Mouse (Mus musculus): ENCODE results near the gene Pnldc1. TPM values are rescaled to one million over a fixed set of nuclear protein-coding genes. Genes with fewer than 3 reads are reported as not detected.
A peak's percentile ranks its signal among the peaks of the same experiment; 100 is the strongest.

Gene Pnldc1
- polyA plus RNA-seq, 1 experiment from 2014 or later = 2.9 TPM

GRCm38 (mm10) chr17:12846474-12846873 lies 63.6 kb downstream of the Pnldc1 start:
- H3K27ac ChIP-seq (ENCODE audit: low read length) = no peak overlapping the region
- no peak overlapping the region for H3K4me2 ChIP-seq (replicated peaks; ENCODE audit: low read depth, low read length)
- no peak overlapping the region for H3K9ac ChIP-seq (replicated peaks; ENCODE audit: low read depth, low read length)
- peaks cover 4% of the 10 kb centered on the region; the same call in 1 of the 2 replicates for H3K4me1 ChIP-seq (ENCODE audit: control insufficient read depth, insufficient read depth, low read length)
- 63% methylated on average over 5 of the region's 5 CpGs for WGBS
- H3K36me3 ChIP-seq (ENCODE audit: control insufficient read depth, insufficient read depth, low read length) = no peaks in the 10 kb centered on the region
- no peaks in the 10 kb centered on the region for H3K9me3 ChIP-seq (ENCODE audit: control insufficient read depth, low read depth, low read length)
- no peak for ATAC-seq (ENCODE audit: insufficient number of reproducible peaks, insufficient read depth, low FRiP score, low read depth)
- no peak overlapping the region for H3K4me3 ChIP-seq (ENCODE audit: low read depth, low read length)
- H3K27me3 ChIP-seq (ENCODE audit: control insufficient read depth, insufficient read depth, low read length) = no peaks in the 10 kb centered on the region

- H3K9ac ChIP-seq (replicated peaks; ENCODE audit: low read depth, low read length) = no peak overlapping the region
- no peak overlapping the region for H3K4me2 ChIP-seq (replicated peaks; ENCODE audit: low read depth, low read length)
- no peaks in the 10 kb centered on the region for H3K36me3 ChIP-seq (ENCODE audit: control insufficient read depth, insufficient read depth, low read length)
- H3K9me3 ChIP-seq (ENCODE audit: control insufficient read depth, low read depth, low read length) = no peaks in the 10 kb centered on the region
- H3K27me3 ChIP-seq (ENCODE audit: control insufficient read depth, insufficient read depth, low read length) = no peaks in the 10 kb centered on the region
- peaks cover 4% of the 10 kb centered on the region; the same call in 1 of the 2 replicates for H3K4me1 ChIP-seq (ENCODE audit: control insufficient read depth, insufficient read depth, low read length)
- no peak overlapping the region for H3K4me3 ChIP-seq (ENCODE audit: low read depth, low read length)
- 26% methylated on average over 5 of the region's 5 CpGs for WGBS
- H3K27ac ChIP-seq (ENCODE audit: low read length) = no peak overlapping the region; the same call in 1 of the 2 replicates
- ATAC-seq (ENCODE audit: insufficient number of reproducible peaks, insufficient read depth, low FRiP score, low read depth) = peak; percentile 61; the same call in 1 of the 2 replicates
Measured at GRCm38 (mm10) chr17:12845862-12846261, 64.2 kb downstream of the Pnldc1 start.

GRCm38 (mm10) chr17:12844540-12844939 lies 65.5 kb downstream of the Pnldc1 start:
- Histone ChIP-seq H3K4me2 (replicated peaks; ENCODE audit: low read depth, low read length) (no peak overlapping the region), H3K27ac (ENCODE audit: low read length) (no peak overlapping the region), H3K4me1 (ENCODE audit: control insufficient read depth, insufficient read depth, low read length) (peaks cover 4% of the 10 kb centered on the region; the same call in 1 of the 2 replicates), H3K9ac (replicated peaks; ENCODE audit: low read depth, low read length) (no peak overlapping the region), H3K4me3 (ENCODE audit: low read depth, low read length) (no peak overlapping the region), H3K27me3 (ENCODE audit: control insufficient read depth, insufficient read depth, low read length) (no peaks in the 10 kb centered on the region), H3K9me3 (ENCODE audit: control insufficient read depth, low read depth, low read length) (no peaks in the 10 kb centered on the region), H3K36me3 (ENCODE audit: control insufficient read depth, insufficient read depth, low read length) (no peaks in the 10 kb centered on the region)
- 76% methylated on average over 4 of the region's 4 CpGs for WGBS
- ATAC-seq (ENCODE audit: insufficient number of reproducible peaks, insufficient read depth, low FRiP score, low read depth) = no peak

- Histone ChIP-seq H3K9me3 (ENCODE audit: control insufficient read depth, low read depth, low read length) (no peaks in the 10 kb centered on the region), H3K27me3 (ENCODE audit: control insufficient read depth, insufficient read depth, low read length) (no peaks in the 10 kb centered on the region), H3K4me1 (ENCODE audit: control insufficient read depth, insufficient read depth, low read length) (peaks cover 4% of the 10 kb centered on the region; the same call in 1 of the 2 replicates), H3K27ac (ENCODE audit: low read length) (peak overlapping the region; percentile 52; the same call in 1 of the 2 replicates), H3K36me3 (ENCODE audit: control insufficient read depth, insufficient read depth, low read length) (no peaks in the 10 kb centered on the region), H3K9ac (replicated peaks; ENCODE audit: low read depth, low read length) (no peak overlapping the region), H3K4me3 (ENCODE audit: low read depth, low read length) (no peak overlapping the region), H3K4me2 (replicated peaks; ENCODE audit: low read depth, low read length) (no peak overlapping the region)
- WGBS = 70% methylated on average over 6 of the region's 6 CpGs
- no peak for ATAC-seq (ENCODE audit: insufficient number of reproducible peaks, insufficient read depth, low FRiP score, low read depth)
Measured at GRCm38 (mm10) chr17:12843826-12844225, 66.2 kb downstream of the Pnldc1 start.

GRCm38 (mm10) chr17:12839475-12840267 lies 70.4 kb downstream of the Pnldc1 start:
- 68% methylated on average over 10 of the region's 10 CpGs for WGBS
- Histone ChIP-seq H3K4me1 (ENCODE audit: control insufficient read depth, insufficient read depth, low read length) (no peaks in the 10 kb centered on the region), H3K4me2 (replicated peaks; ENCODE audit: low read depth, low read length) (no peak overlapping the region), H3K36me3 (ENCODE audit: control insufficient read depth, insufficient read depth, low read length) (no peaks in the 10 kb centered on the region), H3K9me3 (ENCODE audit: control insufficient read depth, low read depth, low read length) (no peaks in the 10 kb centered on the region), H3K27ac (ENCODE audit: low read length) (no peak overlapping the region), H3K27me3 (ENCODE audit: control insufficient read depth, insufficient read depth, low read length) (no peaks in the 10 kb centered on the region), H3K9ac (replicated peaks; ENCODE audit: low read depth, low read length) (no peak overlapping the region), H3K4me3 (ENCODE audit: low read depth, low read length) (no peak overlapping the region)
- no peak for ATAC-seq (ENCODE audit: insufficient number of reproducible peaks, insufficient read depth, low FRiP score, low read depth)

Small RNA genes within 50 kb of the gene (microRNA-seq; reads per million reads assigned to microRNA genes)
- gene Gm24085 = not detected

Other genes with a start within 250 kb of the Pnldc1 start
- gene Slc22a1, start 234.4 kb downstream of the Pnldc1 start, polyA plus RNA-seq (2014; fragmentation: Nextera tagmentation; extraction: Ambion mirVana) = 0.90 TPM in 1 of 2 replicates, not detected in the other
- 46.0 and 51.7 TPM in 2 replicates for gene Igf2r, start 140.6 kb downstream of the Pnldc1 start, polyA plus RNA-seq (2014; fragmentation: Nextera tagmentation; extraction: Ambion mirVana)
- gene Mas1, start 42.1 kb downstream of the Pnldc1 start, polyA plus RNA-seq (2014; fragmentation: Nextera tagmentation; extraction: Ambion mirVana) = 1.7 and 2.0 TPM in 2 replicates
- gene Mrgprh, start 34.2 kb downstream of the Pnldc1 start, polyA plus RNA-seq (2014; fragmentation: Nextera tagmentation; extraction: Ambion mirVana) = not detected in 2 replicates
- 444 and 478 TPM in 2 replicates for gene Tcp1, start 5.5 kb upstream of the Pnldc1 start, polyA plus RNA-seq (2014; fragmentation: Nextera tagmentation; extraction: Ambion mirVana)
- gene Mrpl18, start 6.1 kb upstream of the Pnldc1 start, polyA plus RNA-seq (2014; fragmentation: Nextera tagmentation; extraction: Ambion mirVana) = 140 and 152 TPM in 2 replicates
- 1.4 and 2.4 TPM in 2 replicates for gene Acat3, start 30.4 kb upstream of the Pnldc1 start, polyA plus RNA-seq (2014; fragmentation: Nextera tagmentation; extraction: Ambion mirVana)
- 90.8 and 97.7 TPM in 2 replicates for gene Acat2, start 50.5 kb upstream of the Pnldc1 start, polyA plus RNA-seq (2014; fragmentation: Nextera tagmentation; extraction: Ambion mirVana)
- 138 and 146 TPM in 2 replicates for gene Wtap, start 83.9 kb upstream of the Pnldc1 start, polyA plus RNA-seq (2014; fragmentation: Nextera tagmentation; extraction: Ambion mirVana)
- gene Sod2, start 96.6 kb upstream of the Pnldc1 start, polyA plus RNA-seq (2014; fragmentation: Nextera tagmentation; extraction: Ambion mirVana) = 110 and 125 TPM in 2 replicates
- gene Gpr31b, start 142.1 kb upstream of the Pnldc1 start, polyA plus RNA-seq (2014; fragmentation: Nextera tagmentation; extraction: Ambion mirVana) = 0.20 TPM in 1 of 2 replicates, not detected in the other
- 0.14 and 0.22 TPM in 2 replicates for gene Tcp10b, start 150.9 kb upstream of the Pnldc1 start, polyA plus RNA-seq (2014; fragmentation: Nextera tagmentation; extraction: Ambion mirVana)
- not detected in 2 replicates for gene Unc93a, start 221.6 kb upstream of the Pnldc1 start, polyA plus RNA-seq (2014; fragmentation: Nextera tagmentation; extraction: Ambion mirVana)

Measured in stomach, embryonic 14.5 days (tissue).